Mouse (Mus musculus): ENCODE data around the gene Gm45711.

DNA sequence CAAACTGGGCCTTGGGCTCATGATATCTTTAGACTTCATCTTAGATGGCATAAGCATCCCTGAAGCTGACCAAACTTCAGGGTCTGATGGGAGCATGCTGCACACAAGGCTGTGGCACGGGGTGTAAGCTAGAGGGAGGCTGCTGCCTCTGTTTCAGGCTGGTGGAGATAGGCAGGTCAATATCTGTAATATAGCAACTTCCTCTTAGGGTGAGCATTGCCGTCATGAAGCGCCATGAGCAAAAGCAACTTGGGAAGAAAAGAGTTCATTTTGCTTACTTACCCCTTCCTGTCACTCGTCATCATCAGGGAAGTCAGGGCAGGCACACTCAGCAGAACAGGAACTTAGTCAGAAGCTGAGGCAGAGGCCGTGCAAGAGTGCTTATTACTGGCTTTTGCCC, 23.9 kb upstream of the Gm45711 start:
- peak; percentile 66; the same call in 1 of the 2 replicates for TF ChIP-seq TBP (IDR thresholded peaks at IDR 0.05; ENCODE audit: low read depth, low read length)
- TF ChIP-seq POLR2A (IDR thresholded peaks at IDR 0.05; ENCODE audit: control insufficient read depth in 1 of 2, insufficient read depth in 1 of 2, low read depth in 1 of 2, low read length in 2 of 2, poor library complexity in 1 of 2) = peak; percentile 9 to 50; a peak in 2 of 4 replicates
- no peak for TF ChIP-seq JUND (IDR thresholded peaks at IDR 0.05; ENCODE audit: low read depth, low read length)

Measured in MEL (cell line).